Mouse (Mus musculus): ENCODE data around the gene Adam12.
A peak's percentile ranks its signal among the peaks of the same experiment; 100 is the strongest.

- TF ChIP-seq CTCF (IDR thresholded peaks at IDR 0.05; ENCODE audit: low read depth) (peak; percentile 78), EP300 (IDR thresholded peaks at IDR 0.05; ENCODE audit: low read depth) (no peak)
Observed at GRCm38 (mm10) chr7:134223444-134224161, 8.3 kb downstream of the Adam12 start.
